Mouse (Mus musculus): ENCODE results near the gene Dtx4.

GRCm38 (mm10) chr19:12485631-12486030 is 15.6 kb downstream of the Dtx4 start:
- TF ChIP-seq EP300 (IDR thresholded peaks at IDR 0.05; ENCODE audit: low read depth): no peak
- no peak for TF ChIP-seq CTCF (IDR thresholded peaks at IDR 0.05; ENCODE audit: low read depth)
